Mouse (Mus musculus): ENCODE measurements around the gene St3gal3. TPM values are rescaled to one million over a fixed set of nuclear protein-coding genes. Genes with fewer than 3 reads are reported as not detected.

Gene St3gal3
- total and polyA plus RNA-seq, 3 experiments, result 54.9 to 70.6 (median 55.8) TPM

DNA sequence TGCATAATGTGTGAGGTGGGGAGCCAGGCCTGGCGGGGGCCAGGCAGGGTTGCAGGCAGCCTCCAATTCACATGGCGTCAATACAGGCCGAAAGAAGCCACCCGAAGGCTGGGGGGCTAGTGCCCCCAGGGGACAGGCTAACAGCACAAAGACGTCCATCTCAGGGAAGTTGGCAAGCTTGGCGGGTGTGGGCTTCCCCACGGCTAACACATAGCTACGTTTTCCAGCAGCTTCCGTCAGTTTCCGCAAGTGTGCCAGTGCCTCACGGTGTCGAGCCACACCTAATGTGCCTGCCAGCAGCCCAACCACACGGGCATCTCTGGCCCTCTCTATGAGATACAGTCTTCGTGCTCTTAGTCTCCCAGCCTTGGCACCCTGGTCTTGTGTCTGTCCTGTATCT, 244.7 kb downstream of the St3gal3 start:
- WGBS, result 86% methylated on average over 14 of the region's 14 CpGs
- Histone ChIP-seq H3K27me3 (ENCODE audit: control insufficient read depth, insufficient read depth, low read length) (no peaks in the 10 kb centered on the region), H3K9ac (ENCODE audit: low read depth, low read length) (no peak overlapping the region), H3K4me1 (ENCODE audit: control insufficient read depth, insufficient read depth, low read length) (peaks cover 6% of the 10 kb centered on the region), H3K4me3 (no peak overlapping the region), H3K36me3 (ENCODE audit: control insufficient read depth, insufficient read depth, low read length) (no peaks in the 10 kb centered on the region), H3K79me2 (replicated peaks; ENCODE audit: control insufficient read depth, insufficient read depth, low read length) (no peaks in the 10 kb centered on the region), H3K27ac (no peak overlapping the region)
- intact Hi-C loops (cut with DNase I), result no loop called here
- DNase-seq, result no peak
- TF ChIP-seq EP300 (IDR thresholded peaks at IDR 0.05; ENCODE audit: insufficient read depth, low read depth, low read length), result no peak
- no peak for TF ChIP-seq POLR2A (IDR thresholded peaks at IDR 0.05; ENCODE audit: insufficient read depth, low read depth, low read length)
- no peak for TF ChIP-seq CTCF (IDR thresholded peaks at IDR 0.05)

DNA sequence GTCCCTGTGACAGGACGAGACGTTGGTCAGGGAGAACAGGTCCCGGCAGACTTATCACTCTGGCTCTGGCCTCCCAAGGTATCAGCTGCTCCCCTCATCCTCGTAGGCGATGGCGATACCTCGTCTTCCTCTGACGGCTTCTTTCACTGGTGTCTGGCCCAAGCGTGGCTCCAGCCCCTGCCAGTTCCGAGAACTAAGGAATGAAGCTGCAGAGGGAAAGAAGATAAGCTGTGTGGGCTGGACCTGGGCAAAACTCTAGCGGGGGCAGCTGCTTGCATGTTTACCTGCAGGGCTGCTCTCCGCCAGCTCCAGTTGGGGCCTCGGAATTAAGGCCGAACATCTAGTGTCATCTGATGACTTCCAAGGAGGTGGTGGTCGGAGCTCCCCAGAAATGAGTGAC, 245.2 kb downstream of the St3gal3 start:
- Histone ChIP-seq H3K36me3 (ENCODE audit: control insufficient read depth, insufficient read depth, low read length) (no peaks in the 10 kb centered on the region), H3K9ac (ENCODE audit: low read depth, low read length) (no peak overlapping the region), H3K4me1 (ENCODE audit: control insufficient read depth, insufficient read depth, low read length) (peaks cover 6% of the 10 kb centered on the region), H3K27ac (no peak overlapping the region), H3K79me2 (replicated peaks; ENCODE audit: control insufficient read depth, insufficient read depth, low read length) (no peaks in the 10 kb centered on the region), H3K4me3 (no peak overlapping the region), H3K27me3 (ENCODE audit: control insufficient read depth, insufficient read depth, low read length) (no peaks in the 10 kb centered on the region)
- intact Hi-C loops (cut with DNase I), result no loop called here
- WGBS, result 83% methylated on average over 15 of the region's 15 CpGs
- TF ChIP-seq EP300 (IDR thresholded peaks at IDR 0.05; ENCODE audit: insufficient read depth, low read depth, low read length), result no peak
- no peak for TF ChIP-seq CTCF (IDR thresholded peaks at IDR 0.05)
- no peak for TF ChIP-seq POLR2A (IDR thresholded peaks at IDR 0.05; ENCODE audit: insufficient read depth, low read depth, low read length)
- no peak for DNase-seq

DNA sequence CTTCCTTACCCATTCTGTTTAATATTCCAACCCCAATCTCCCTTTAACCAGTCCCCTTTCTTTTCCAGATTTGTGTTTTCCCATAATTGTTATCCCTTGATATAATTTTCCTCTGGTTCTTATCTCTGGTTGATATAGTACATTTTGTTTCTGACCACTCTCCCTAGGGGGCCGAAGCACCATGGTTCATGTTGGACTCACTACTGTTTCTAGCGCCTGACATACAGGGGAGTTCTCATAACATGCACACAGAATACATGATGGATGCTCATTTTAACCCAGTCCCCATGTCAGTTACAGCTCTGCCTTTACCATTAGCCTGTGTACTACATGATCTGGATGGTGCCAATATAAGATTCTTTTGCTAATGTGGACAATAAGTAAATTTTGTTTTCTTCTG, 246.8 kb downstream of the St3gal3 start:
- 66% methylated on average over 2 of the region's 2 CpGs for WGBS
- intact Hi-C loops (cut with DNase I), result no loop called here
- TF ChIP-seq POLR2A (IDR thresholded peaks at IDR 0.05; ENCODE audit: insufficient read depth, low read depth, low read length) (no peak), CTCF (IDR thresholded peaks at IDR 0.05) (no peak), EP300 (IDR thresholded peaks at IDR 0.05; ENCODE audit: insufficient read depth, low read depth, low read length) (no peak)
- Histone ChIP-seq H3K4me1 (ENCODE audit: control insufficient read depth, insufficient read depth, low read length) (peaks cover 8% of the 10 kb centered on the region), H3K36me3 (ENCODE audit: control insufficient read depth, insufficient read depth, low read length) (no peaks in the 10 kb centered on the region), H3K9ac (ENCODE audit: low read depth, low read length) (no peak overlapping the region), H3K79me2 (replicated peaks; ENCODE audit: control insufficient read depth, insufficient read depth, low read length) (no peaks in the 10 kb centered on the region), H3K27ac (no peak overlapping the region), H3K4me3 (peak overlapping the region; percentile 89; the same call in 1 of the 2 replicates), H3K27me3 (ENCODE audit: control insufficient read depth, insufficient read depth, low read length) (no peaks in the 10 kb centered on the region)
- no peak for DNase-seq

DNA sequence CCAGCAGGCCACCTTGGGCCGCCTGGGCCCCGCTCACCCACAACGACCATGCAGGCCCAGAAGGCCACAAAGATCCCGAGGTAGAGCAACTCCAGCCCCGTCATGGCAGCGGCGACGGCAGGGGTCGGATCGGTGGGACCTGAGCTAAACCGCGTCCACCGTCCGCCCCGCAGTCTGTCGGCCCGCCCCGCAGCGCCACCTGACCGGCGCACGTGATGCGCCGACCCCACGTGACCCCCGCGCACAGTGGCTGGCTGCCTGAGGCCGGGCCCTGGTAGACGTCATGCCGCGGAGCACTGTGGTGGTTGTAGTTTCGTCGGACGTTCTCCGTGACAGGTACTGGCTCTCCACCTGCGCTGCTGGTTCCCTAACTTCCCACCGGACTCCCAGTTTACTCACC, 247.6 kb downstream of the St3gal3 start, which contains the start of gene Atp6v0b:
Atp6v0b (minus strand) TSS at position 201 of the 400 bp plus-strand sequence.
- peak; percentile 95 to 96 for DNase-seq
- H3K4me3 ChIP-seq, result peak within 1 kb of the TSS; percentile 89
- intact Hi-C loops (cut with DNase I), result no loop called here
- H3K79me2 ChIP-seq (replicated peaks; ENCODE audit: control insufficient read depth, insufficient read depth, low read length), result no peaks in the 10 kb centered on the region
- TF ChIP-seq POLR2A (IDR thresholded peaks at IDR 0.05; ENCODE audit: insufficient read depth, low read depth, low read length) (peak; percentile 83), EP300 (IDR thresholded peaks at IDR 0.05; ENCODE audit: insufficient read depth, low read depth, low read length) (0 out of 2 replicates have a peak, but pooled peaks have one; percentile 8), CTCF (IDR thresholded peaks at IDR 0.05) (no peak)
- H3K4me1 ChIP-seq (ENCODE audit: control insufficient read depth, insufficient read depth, low read length), result peaks cover 7% of the 10 kb centered on the region
- peak within 1 kb of the TSS; percentile 91 for H3K27ac ChIP-seq
- H3K36me3 ChIP-seq (ENCODE audit: control insufficient read depth, insufficient read depth, low read length), result no peaks in the 10 kb centered on the region
- peak within 1 kb of the TSS; percentile 89 for H3K9ac ChIP-seq (ENCODE audit: low read depth, low read length)
- WGBS, result under 1% methylated on average over 37 of the region's 37 CpGs
- no peaks in the 10 kb centered on the region for H3K27me3 ChIP-seq (ENCODE audit: control insufficient read depth, insufficient read depth, low read length)

DNA sequence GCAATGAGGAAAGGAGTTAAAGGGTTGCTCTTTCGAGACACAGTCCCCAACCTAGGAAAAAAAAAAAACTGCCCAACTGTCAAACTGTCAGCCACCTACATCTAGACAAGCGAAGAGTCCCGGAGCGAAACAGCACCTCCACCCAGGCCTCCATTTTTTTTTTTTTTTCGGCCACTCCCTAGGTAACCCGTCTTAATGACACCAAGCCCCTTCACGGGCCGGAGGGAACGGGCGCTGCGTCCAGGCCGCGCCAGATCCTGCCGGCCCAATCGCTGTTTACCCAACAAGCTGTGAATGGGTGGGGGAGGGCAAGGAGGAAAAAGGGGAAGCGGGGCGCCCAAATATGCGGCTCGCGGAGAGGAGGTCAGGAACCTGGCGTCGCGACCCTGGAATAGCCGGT, 248.1 kb downstream of the St3gal3 start:
- H3K27ac ChIP-seq, result peak overlapping the region; percentile 91
- DNase-seq, result no peak
- H3K4me1 ChIP-seq (ENCODE audit: control insufficient read depth, insufficient read depth, low read length), result peaks cover 6% of the 10 kb centered on the region
- intact Hi-C loops (cut with DNase I), result no loop called here
- peak overlapping the region; percentile 89 for H3K4me3 ChIP-seq
- H3K79me2 ChIP-seq (replicated peaks; ENCODE audit: control insufficient read depth, insufficient read depth, low read length), result no peaks in the 10 kb centered on the region
- no peaks in the 10 kb centered on the region for H3K36me3 ChIP-seq (ENCODE audit: control insufficient read depth, insufficient read depth, low read length)
- no peak for TF ChIP-seq EP300 (IDR thresholded peaks at IDR 0.05; ENCODE audit: insufficient read depth, low read depth, low read length)
- no peak for TF ChIP-seq CTCF (IDR thresholded peaks at IDR 0.05)
- TF ChIP-seq POLR2A (IDR thresholded peaks at IDR 0.05; ENCODE audit: insufficient read depth, low read depth, low read length), result no peak
- 2% methylated on average over 24 of the region's 24 CpGs for WGBS
- peak overlapping the region; percentile 89 for H3K9ac ChIP-seq (ENCODE audit: low read depth, low read length)
- H3K27me3 ChIP-seq (ENCODE audit: control insufficient read depth, insufficient read depth, low read length), result no peaks in the 10 kb centered on the region

DNA sequence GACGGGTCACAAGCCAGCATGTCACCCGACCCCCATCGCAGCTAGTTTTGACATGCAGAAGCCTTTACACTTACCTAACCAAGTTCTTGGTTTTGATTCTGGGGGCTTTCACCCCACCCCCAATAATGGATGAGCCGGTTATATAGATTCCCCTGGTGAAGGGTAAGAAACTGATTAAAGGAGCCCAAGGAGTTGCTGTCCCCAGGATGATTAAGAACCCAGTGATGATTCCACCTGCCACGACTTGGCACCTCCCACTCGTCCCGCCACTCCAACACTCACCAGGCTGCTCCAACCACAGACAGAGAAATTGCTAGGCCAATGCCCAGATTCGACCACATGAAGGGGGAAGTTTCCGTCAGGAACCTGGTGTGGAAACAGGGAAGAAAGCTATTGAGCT, 248.7 kb downstream of the St3gal3 start:
- no peaks in the 10 kb centered on the region for H3K36me3 ChIP-seq (ENCODE audit: control insufficient read depth, insufficient read depth, low read length)
- peaks cover 6% of the 10 kb centered on the region for H3K4me1 ChIP-seq (ENCODE audit: control insufficient read depth, insufficient read depth, low read length)
- no peak overlapping the region for H3K9ac ChIP-seq (ENCODE audit: low read depth, low read length)
- H3K27ac ChIP-seq, result no peak overlapping the region; the same call in 1 of the 2 replicates
- intact Hi-C loops (cut with DNase I), result no loop called here
- TF ChIP-seq CTCF (IDR thresholded peaks at IDR 0.05) (no peak), EP300 (IDR thresholded peaks at IDR 0.05; ENCODE audit: insufficient read depth, low read depth, low read length) (no peak), POLR2A (IDR thresholded peaks at IDR 0.05; ENCODE audit: insufficient read depth, low read depth, low read length) (no peak)
- no peaks in the 10 kb centered on the region for H3K27me3 ChIP-seq (ENCODE audit: control insufficient read depth, insufficient read depth, low read length)
- no peaks in the 10 kb centered on the region for H3K79me2 ChIP-seq (replicated peaks; ENCODE audit: control insufficient read depth, insufficient read depth, low read length)
- 75% methylated on average over 9 of the region's 9 CpGs for WGBS
- no peak for DNase-seq
- no peak overlapping the region for H3K4me3 ChIP-seq
